Mouse (Mus musculus) right cerebral cortex, postnatal 14 days (tissue): Measurements from ENCODE around the gene Vgll4.
"Not testable (repeated sequence)": the region's sequence is repeated elsewhere in the genome, so short reads cannot be mapped to it uniquely, and the experiment has no call there.

Experiments
- DNase-seq: peaks from one replicate; pipeline ENCODE4 v3.0.0; 2022

Gene Vgll4

DNA sequence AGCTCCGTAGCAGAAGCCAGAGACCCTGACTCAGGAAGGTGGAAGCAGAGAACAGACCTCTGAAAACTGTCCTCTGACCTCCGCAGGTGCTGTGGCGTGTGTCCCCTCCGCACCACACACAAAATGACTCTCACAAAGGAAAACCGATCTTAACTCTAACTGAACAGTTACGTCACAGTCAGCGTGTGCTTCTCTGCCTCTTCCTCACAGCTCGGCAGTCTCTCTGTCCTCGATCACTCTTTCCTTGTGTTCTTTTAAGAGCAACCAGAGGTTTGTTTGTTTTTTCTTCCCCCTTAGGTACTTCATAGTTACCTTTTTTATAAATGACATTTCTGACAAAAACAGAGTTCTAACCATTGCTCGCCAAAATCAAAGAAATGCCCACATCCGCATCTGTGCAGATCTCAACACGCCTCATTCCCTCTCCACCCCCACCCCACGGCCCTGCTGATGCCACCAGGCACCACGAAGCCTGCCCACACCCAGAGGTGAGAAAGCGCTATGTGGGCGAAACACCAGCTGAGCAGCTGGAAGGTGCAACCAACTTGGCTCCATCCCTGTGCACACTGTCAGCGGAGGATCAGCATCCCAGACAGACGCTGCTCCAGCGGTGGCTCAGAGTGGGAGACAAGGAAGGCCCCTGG is 33.4 kb downstream of the Vgll4 start:
- DNase-seq, result peak; percentile 39

DNA sequence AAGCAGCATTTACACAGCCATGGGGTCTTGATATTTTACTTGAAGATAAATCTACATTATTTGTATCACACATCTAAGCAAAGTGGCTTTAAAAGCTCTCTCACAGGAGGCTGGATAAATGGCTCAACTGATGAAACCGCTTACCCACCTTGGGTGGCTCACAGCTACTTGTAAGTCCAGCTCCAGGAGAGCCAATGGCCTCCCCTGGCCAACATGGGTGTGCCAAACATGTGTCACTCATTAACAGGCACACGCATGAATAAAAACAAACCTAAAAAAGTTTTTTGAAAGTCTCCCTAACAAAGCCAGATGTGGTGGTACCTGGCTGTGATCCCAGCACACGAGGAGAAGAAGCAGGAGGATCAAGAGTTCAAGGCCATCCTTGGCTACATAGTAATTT is 34.4 kb downstream of the Vgll4 start:
- DNase-seq, result no peak

DNA sequence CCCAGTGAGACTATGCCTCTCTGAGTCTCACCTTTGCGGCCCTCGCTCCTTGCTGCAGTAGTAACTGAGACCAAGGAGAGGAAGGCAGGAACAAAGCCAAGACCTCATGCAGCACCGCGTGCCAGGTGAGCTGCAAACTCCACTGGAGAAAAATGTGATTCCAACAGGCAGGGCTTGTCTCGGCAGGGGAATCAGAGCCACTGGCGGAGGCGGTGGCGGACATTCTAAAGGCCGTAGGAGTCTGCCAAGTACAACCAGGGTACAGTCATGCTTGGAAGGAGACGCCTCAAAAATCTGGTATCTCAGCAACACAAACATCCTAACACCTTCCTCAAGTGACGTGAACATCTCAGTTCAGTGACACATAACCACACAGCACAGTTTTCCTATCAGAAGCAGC is 35.7 kb downstream of the Vgll4 start:
- DNase-seq, result no peak

DNA sequence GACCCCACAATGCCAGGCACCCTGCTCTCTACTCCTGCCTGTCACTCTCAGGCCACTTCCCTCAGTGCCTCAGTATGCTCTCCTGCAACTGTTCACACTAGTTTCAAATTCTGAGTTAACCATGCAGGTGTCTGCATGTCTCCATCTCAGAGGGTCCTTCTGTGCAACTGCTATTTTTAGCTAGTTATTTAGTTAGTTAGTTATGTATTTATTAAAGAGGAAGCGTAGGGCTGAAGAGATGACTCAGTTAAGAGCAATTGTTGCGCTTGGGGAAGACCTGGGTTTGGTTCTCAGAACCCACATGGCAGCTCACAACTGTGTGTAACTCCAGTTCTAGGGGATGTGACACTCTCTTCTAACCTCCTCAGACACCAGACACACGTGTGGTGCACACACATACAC is 36.8 kb downstream of the Vgll4 start:
- DNase-seq, result no peak

DNA sequence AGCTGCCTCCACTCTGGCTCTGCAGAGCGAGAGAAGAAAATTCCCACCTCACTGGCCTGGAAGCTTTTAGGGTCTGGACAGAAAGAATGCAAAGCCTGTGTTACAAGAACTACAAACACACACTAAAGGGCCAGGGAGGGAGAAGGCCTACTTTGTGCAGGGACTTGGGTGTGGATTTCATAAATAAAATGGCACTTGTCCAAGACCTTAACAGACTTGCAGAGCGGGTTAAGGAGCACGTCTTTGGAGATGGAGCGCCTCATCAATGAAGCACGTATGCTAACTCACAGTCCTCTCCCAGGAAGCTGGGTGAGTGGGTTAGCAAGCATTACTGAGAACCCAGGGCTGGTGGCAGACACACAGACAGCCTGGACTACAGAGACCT is 37.7 kb downstream of the Vgll4 start:
- DNase-seq, result no peak

DNA sequence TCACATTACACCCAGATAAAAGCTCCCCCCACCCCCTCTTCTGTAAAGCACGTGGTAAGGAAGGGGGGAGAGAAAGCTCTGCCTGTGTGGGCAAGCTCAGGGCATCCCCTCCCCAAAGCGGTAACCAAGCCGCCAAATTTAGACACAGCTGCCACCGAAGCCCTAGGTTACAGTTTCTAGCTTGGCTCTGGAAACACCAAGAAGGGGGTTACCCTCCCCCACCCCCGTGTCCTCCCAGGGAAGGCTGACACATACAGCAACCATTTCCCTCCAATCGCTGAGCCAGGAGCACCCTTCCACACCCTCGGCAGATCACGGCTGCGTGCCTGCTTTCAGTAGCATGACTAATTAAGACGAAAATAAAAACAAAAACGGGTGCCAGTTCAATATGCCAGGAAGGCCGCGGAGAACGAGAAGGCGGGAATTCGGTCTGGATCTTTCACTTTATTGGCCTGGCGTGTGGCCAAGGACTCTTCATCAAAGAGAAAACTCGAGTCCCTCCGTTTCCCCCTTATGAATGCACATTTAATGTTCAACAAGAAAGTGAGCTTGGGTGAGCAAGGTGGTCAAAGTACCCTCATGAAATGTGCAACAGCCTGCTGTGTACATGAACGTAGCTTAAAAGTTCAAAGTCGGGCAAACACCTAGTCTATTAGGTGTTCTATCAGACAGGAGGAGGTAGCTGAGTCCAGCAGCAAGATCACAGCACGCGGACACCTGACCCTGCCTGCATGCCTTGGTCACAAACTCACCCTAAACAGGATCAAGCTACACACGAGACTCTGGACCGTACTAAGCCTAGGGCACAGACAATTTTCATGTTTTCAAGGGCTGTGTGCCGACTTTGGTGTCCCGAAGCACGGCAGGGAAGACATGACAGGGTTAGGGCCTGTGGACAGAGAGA is 38.3 kb downstream of the Vgll4 start:
- DNase-seq, result peak; percentile 43

DNA sequence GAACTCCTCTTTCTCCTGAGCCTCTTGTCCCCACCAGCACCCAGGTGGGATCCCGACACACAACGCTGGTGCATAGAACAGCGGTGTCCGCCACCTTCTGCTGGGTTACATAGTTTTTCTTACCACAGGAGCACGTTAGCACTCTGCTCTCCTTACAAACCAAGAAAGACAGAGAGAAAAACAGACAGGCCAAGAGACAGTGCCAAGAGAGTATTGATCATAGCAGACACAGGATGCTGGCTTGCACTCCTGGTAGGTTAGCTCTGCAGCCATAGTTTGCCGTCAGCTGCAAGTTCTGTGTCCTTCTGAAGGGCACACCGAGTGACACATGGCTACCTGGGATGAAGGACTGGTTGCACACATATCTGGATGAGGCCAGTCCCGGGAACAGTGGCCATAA is 39.1 kb downstream of the Vgll4 start:
- no peak for DNase-seq

DNA sequence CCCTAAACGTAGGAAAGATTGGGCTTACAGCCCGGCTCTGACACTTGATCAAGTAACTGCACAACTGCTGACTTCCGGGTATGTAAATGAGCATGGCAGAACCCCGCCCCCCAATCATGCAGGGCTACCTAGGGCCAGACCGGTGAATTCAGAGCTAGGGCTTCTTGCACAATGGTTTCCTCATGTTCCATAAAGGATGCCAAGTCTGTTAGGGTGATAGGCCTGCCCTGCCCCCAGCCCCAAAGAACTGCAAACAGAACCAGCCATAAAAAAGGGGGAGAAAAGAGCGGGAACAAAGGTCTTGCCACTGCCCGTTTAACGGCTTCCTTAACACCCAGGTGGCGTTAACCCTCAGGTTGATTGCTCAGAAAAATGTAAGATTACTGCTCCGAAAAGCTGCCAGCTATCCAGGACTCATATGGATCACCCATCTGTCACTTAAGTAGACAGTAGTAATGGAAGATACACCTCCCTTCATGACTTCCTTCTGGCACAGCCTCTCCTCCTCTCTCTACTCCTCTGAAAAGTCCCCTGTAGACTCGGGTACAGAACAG is 39.7 kb downstream of the Vgll4 start:
- DNase-seq, result no peak

DNA sequence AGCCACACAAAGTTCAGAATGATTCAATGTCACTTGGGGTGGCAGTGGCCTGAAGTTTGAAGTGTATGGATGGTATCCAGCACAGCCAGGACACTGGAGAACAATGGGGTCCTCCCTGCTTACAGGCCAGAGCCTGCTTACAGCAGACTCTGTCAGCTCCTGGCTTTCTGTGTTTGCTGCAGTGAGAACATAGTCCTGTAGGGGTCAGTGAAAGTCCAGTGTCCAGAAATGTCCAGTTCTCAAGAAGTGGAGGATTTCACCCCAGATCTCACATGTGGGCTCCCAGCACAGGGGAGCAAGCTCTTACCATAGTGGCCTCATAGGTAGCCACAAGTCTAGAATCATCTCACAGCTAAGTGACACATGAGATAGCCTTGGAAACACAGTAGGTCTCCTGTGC is 40.4 kb downstream of the Vgll4 start:
- no peak for DNase-seq

DNA sequence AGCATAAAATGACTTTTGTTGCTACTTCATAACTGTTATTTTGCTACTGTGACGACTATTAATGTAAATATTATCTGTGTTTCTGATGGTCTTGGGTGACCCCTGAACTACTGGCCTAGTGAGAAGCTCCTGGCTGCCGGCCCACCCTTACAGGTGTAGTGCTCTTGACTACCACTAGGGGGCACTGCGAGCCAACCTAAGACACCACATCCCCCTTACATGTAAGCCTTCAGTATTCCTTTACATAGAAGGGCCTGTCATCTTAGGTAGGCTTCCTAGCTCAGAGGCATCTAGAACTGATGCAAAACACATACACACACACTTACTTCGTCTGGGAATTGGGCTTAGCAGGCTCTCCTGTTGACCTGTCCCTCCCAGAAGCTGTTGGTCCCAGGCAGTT is 41.3 kb downstream of the Vgll4 start:
- DNase-seq, result peak; percentile 40

DNA sequence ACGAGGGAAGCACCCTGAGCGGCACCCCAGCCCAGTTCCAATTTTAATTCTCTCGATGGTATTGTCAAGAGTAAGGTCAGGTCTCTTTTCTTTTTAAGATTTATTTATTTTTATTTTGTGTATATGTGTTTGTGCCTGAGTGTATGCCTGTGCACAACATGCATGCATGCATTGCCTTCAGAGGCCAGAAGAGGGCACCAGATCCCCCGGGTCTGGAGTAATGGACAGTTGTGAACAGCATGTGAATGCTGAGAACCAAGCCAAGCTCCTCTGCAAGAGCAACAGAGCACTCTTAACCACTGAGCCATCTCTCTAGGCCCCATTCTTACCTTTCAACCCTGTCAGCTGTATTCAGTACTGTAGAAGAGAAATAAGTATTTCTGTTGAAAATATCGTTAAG is 42.4 kb downstream of the Vgll4 start:
- DNase-seq, result no peak

DNA sequence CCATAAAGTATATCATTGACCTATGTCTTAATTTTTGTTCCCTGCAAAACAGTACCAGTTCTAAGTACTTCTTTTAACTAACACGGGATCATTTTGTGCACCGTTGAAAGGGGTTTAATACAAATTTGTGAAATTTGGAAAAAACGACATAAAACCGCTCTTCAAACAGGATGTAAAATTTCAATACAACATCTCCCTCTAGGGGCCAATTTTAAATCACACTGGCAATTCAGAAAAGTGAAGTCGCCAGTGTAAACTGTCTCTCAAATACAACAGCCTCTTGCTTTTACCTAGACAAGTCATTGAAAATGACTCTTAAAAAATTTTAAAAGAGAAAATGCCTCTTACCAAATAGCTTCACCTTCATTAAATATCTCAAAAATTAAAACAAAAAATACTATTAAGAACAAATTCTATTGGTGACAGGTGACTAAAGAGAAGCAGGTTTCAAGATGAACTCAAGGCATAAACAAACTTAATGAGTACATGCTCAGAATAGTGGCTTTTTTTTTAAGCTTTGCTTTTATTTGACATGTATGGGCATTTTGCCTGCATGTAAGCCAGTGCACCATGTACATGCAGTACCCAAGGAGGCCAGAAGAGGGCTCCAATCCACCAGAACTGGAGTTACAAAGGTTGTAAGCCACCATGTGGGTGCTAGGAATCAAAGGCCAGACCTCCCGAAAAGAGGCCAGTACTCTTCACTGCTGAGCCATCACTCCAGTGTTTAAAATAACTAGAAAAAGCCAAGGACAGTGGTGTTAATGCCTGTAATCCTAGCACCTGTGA is 43.2 kb downstream of the Vgll4 start:
- peak; percentile 44 for DNase-seq

DNA sequence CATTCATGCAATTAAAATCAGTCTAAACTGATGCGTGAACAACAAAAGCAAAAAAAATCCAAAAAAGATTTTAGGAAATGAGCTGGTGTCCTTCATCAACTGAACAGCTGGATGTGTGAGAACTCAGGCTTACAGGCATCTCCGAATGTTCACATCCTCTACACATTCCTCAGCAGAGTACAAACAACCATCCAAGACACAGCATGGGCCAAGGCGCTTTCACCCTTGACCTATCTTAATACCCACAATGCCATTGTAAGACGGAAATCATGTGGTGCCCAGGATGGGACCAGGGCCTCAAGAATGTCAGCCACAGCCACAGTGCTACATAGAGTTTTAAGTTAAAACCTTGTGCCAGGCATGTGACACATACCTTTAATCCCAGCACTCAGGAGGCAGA is 44.6 kb downstream of the Vgll4 start:
- no peak for DNase-seq

DNA sequence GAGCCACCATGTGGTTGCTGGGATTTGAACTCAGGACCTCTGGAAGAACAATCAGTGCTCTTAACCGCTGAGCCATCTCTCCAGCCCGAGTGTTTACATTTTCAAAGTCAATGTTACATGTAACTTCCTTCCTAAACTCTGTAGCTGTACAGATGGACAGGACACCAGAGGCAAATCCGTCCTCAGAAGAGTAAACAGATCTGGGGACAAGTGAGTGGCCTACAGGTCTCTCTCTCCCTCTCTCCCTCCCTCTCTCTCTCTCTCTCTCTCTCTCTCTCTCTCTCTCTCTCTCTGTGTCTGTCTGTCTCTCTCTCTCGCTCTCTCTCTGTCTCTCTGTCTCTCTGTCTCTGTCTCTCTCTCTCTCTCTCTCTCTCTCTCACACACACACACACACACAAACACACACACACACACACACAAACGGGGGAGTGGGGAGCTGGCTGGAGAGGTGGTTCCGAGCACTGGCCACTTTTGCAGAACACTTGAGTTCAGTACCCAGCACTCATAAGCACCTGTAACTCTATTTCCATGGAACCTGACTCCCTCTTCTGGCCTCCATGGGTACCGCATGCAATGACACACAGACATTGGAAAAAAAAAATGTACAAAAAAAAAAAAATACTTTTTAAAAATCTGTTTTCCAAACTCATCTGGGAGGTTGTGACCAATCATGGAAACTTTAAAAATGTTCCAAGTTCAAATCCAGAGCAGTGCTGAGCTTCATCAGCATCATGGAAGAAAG is 47.3 kb downstream of the Vgll4 start:
- DNase-seq, result not testable (repeated sequence)

DNA sequence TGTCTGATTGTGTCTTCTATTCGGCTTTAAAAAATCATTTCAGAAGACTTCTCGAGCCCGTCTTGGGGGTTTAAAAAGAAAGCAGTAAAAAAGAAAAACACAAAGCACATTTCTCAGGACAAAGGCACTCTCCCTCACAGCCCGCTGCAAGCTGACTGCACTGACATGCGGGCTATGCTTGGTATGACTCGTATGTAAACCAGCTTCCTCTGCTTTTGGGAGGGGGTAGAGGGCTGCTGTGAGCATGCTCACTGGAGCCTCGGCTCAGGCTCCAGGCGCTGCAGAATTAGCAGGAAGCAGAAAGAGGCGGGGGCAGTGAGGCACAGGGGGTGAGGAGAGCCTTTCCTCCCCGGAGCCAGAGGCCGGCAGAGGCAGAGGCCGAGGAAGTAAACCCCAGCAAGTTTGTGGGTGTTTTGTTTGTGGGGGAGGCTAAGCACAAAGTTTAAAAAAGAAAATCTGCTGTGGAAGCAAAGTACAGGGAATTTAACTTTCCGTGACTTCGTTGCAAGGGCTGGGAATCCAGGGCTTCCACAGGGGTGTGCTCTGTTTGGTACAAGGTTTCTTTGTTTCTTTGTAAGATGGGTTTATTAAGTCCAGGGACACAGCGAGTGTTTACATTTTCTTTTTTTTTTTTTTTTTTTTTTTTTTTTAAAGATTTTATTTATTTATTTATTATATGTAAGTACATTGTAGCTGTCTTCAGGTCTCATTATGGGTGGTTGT is 48.0 kb downstream of the Vgll4 start:
- peak; percentile 70 for DNase-seq

DNA sequence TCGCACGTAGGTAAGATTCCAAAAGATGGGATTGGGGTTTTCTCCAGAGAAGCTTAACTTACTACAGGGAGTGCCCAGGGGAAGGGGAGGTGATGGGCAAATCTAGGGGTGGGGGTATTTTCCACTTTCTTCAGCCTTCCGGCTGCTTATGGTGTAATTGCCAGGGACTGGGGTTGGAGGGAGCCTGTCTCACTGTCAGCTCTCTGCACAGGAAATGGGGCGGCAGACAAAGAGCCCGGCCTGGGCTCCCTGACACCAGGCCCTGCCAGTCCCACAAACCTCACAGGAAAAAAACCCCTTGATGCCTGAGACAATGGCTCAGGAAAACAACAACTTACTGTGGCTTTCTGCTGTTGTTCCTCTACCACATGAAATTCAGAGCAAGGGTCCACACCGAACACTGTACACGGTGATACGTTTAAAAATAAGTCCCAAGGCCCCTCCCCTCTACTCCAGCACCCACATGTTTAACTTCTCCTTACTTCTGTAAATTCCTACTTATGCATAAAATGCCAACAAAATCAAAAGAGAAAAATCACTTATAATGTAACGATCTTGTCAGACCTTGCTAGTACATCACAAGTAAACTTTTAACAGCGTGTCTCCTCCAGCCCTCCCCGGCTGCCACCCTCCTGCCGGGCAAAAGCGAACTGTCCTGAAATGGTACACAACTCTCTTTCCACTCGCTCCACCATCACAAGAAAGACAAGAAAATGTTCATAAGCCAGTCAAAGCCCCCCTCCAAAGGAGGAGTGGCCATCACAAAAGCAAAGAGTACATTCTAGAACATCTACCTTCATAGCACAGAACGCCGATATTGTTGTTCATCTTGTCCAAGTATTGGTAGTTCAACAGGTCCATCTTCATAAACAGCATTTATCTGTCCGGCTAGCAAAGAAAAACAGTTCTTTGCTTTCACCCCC is 49.0 kb downstream of the Vgll4 start:
- no peak for DNase-seq

DNA sequence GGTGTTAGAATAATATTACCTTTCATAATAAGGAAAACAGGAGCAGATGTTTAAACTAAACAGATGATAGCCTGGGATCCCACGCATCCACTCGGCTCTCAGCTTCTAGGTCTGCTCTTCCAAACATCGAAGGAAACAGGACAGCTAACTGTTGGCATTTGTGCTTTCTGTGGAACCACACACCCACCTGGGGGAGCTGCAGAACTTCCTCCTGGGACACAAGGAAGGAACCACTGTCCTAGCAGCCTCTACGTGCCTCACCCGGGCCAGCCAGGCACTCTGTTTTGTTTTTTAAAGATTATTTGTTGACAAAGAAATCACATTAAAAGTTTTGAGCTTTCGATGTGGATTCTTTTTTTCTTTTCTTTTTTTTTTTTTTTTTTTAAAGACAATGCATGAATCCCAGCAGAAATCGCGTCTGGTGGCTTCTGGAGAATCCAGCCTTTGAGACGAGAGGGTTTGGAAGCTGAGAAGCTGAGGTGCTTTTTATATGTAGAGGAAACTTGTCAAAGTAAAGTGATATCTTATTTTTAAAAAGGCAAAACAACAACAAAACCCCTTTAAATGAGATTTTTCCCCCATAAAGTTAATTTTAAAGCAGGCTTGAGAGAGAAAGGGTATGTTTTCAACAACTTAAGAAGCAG is 50.0 kb downstream of the Vgll4 start:
- no peak for DNase-seq

DNA sequence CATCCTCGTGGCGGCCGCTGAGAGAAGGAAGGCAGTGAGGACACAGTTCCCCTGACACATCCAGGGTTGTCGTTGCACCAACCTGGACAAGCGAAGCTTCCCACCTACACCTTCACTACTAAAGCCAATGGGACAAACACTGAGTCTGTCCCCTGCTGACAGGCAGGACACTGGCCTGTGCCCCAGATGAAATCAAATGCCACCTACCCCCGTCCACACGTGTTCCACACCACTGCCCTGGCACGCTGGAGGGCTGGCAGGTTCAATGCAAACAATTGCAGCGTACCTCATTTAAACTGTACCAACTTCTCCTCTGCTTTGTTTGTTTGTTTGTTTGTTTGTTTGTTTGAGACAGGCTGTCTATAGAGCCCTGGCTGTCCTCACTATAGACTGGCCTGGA is 50.8 kb downstream of the Vgll4 start:
- DNase-seq, result no peak

DNA sequence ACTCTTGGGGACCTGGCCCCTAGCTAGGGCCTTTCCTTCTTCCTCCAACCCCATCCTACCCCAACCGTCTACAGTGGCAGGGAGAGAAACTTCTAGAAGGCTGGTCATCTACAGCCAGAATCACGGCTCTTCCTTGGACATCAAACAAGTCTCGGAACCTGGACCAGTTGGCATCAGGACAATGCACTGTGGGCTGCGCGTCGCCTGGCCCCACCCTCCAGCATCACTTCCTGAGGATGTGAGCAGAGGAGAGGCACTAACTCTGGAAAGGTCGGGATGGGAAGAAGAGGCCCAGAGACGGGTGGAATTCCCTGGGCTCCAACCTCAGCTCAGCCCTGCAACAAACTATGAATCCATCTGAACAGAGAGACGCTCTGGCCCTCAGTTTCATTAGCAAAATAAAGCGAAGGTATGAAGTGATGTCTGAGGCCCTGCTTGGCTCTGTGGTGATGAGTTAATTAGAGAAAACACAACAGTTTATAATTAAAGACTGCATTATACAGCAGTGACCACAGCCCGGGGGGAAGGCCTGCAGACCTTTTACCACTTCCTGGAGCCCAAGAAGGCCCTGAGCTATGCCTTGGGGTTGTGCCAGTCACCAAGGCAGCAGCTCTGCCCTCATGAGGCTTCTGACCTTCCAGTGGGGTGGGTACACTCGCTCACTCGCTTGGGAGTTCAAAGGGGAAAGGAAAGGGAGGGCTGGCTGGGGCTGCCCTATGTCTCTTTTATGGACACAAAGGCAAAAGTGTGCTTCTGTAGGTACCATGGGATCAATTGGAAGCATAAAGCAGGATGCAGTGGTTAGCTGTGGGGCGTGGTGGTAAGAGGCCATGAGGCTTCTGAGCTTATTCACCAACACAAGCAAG is 51.8 kb downstream of the Vgll4 start:
- DNase-seq, result no peak
